Mouse (Mus musculus): Measurements from ENCODE around the gene Ankrd6.

Gene Ankrd6

GRCm38 (mm10) chr4:32905913-32906312 lies 44.7 kb downstream of the Ankrd6 start:
- DNase-seq (ENCODE audit: low spot score), result no peak

GRCm38 (mm10) chr4:32905381-32905780 lies 45.3 kb downstream of the Ankrd6 start:
- no peak for DNase-seq (ENCODE audit: low spot score)

- DNase-seq (ENCODE audit: low spot score), result no peak
Observed at GRCm38 (mm10) chr4:32903826-32904225, 46.8 kb downstream of the Ankrd6 start.

GRCm38 (mm10) chr4:32899051-32899450 lies 51.6 kb downstream of the Ankrd6 start:
- no peak for DNase-seq (ENCODE audit: low spot score)

GRCm38 (mm10) chr4:32891341-32891740 lies 59.3 kb downstream of the Ankrd6 start:
- DNase-seq (ENCODE audit: low spot score), result no peak

GRCm38 (mm10) chr4:32890735-32891098 lies 59.9 kb downstream of the Ankrd6 start:
- DNase-seq (ENCODE audit: low spot score), result no peak

GRCm38 (mm10) chr4:32889996-32890734 lies 60.5 kb downstream of the Ankrd6 start:
- no peak for DNase-seq (ENCODE audit: low spot score)

- no peak for DNase-seq (ENCODE audit: low spot score)
Observed at GRCm38 (mm10) chr4:32889246-32889645, 61.4 kb downstream of the Ankrd6 start.

GRCm38 (mm10) chr4:32886479-32886878 lies 64.2 kb downstream of the Ankrd6 start:
- no peak for DNase-seq (ENCODE audit: low spot score)

- no peak for DNase-seq (ENCODE audit: low spot score)
Observed at GRCm38 (mm10) chr4:32884599-32884998, 66.0 kb downstream of the Ankrd6 start.

GRCm38 (mm10) chr4:32881001-32881400 lies 69.6 kb downstream of the Ankrd6 start:
- DNase-seq (ENCODE audit: low spot score), result no peak

GRCm38 (mm10) chr4:32874669-32875068 lies 76.0 kb downstream of the Ankrd6 start:
- no peak for DNase-seq (ENCODE audit: low spot score)

- no peak for DNase-seq (ENCODE audit: low spot score)
Observed at GRCm38 (mm10) chr4:32872189-32872749, 78.4 kb downstream of the Ankrd6 start.

GRCm38 (mm10) chr4:32869370-32869769 lies 81.3 kb downstream of the Ankrd6 start:
- DNase-seq (ENCODE audit: low spot score), result no peak

- no peak for DNase-seq (ENCODE audit: low spot score)
Observed at GRCm38 (mm10) chr4:32868858-32869257, 81.8 kb downstream of the Ankrd6 start.

- DNase-seq (ENCODE audit: low spot score), result no peak
Observed at GRCm38 (mm10) chr4:32868437-32868836, 82.2 kb downstream of the Ankrd6 start.

GRCm38 (mm10) chr4:32867460-32867859 lies 83.2 kb downstream of the Ankrd6 start:
- no peak for DNase-seq (ENCODE audit: low spot score)

GRCm38 (mm10) chr4:32864867-32865242 lies 85.8 kb downstream of the Ankrd6 start:
- no peak for DNase-seq (ENCODE audit: low spot score)

- DNase-seq (ENCODE audit: low spot score), result no peak
Observed at GRCm38 (mm10) chr4:32864131-32864866, 86.3 kb downstream of the Ankrd6 start.

GRCm38 (mm10) chr4:32863447-32864130 lies 87.1 kb downstream of the Ankrd6 start:
- no peak for DNase-seq (ENCODE audit: low spot score)

GRCm38 (mm10) chr4:32862751-32863446 lies 87.7 kb downstream of the Ankrd6 start:
- DNase-seq (ENCODE audit: low spot score), result no peak

Measured in yolk sac, embryonic 10.5 days (tissue).